Mouse (Mus musculus) gastrocnemius, postnatal 25 days (tissue): Measurements from ENCODE around the gene Ebf1. TPM values are rescaled to one million over a fixed set of nuclear protein-coding genes. Genes with fewer than 3 reads are reported as not detected.
A peak's percentile ranks its signal among the peaks of the same experiment; 100 is the strongest.

Experiments
- DNase-seq: peaks from one replicate; pipeline ENCODE4 v3.0.0; 2022
- total RNA-seq, 2 experiments: library from RNA; stranded (reverse); gene quantifications; 1 replicate in 1 of 2; 2 replicates in 1 of 2; pipeline ENCODE4 v1.2.3; 2021

The Ebf1 gene
- total RNA-seq, 2 experiments from 2014 or later: 9.3 to 14.0 TPM

- DNase-seq: no peak
These were observed 46.6 kb downstream of the Ebf1 start for GRCm38 (mm10) chr11:44663609-44664141.

DNA sequence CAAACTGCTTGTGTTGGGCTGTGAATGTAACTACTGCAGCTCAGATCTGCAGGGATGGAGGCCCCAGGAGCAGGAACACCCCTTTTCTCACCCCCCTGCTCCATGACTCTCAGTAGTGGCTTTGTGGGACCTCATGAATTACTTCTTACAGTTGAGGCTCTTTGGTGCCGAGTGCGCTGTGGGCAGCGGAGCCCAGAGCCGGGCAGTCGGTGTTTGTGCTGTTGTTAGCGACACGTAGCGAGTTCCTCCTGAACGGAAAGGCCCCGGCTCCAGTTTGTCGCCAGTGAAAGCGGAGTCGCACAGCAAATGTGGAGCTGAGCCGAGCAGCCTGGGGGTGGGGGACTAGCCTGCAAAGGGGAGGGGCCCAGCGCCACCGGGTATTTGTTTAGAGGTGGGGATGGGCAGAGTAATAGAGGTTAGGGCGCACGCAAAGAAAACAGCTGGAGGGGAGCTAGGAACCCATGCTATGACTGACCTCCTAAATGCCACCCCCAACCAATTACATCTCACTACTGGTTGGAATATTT lies 48.1 kb downstream of the Ebf1 start:
- DNase-seq: no peak

- no peak for DNase-seq
These were observed 48.8 kb downstream of the Ebf1 start for GRCm38 (mm10) chr11:44665741-44666531.

DNA sequence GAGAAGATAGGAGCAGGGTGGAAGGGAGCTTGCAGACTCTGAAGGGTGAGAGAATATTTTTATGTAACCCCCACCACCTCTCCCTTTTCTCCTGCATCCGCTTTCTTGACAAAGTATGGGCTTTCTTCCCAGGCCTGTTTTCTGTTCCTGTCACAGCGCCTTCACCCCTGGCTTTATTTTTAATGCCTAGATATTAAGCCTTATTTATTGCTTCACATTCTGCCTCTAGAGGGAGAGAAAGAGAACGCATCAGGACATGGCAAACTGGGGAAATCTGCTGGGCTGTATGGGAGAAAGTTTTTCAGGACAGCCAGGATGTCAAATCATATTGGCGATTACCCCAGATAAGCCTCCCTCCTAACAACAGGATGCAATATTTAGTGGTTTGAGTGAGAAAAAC lies 49.6 kb downstream of the Ebf1 start:
- DNase-seq: no peak

GRCm38 (mm10) chr11:44681306-44681705 lies 64.2 kb downstream of the Ebf1 start:
- DNase-seq: no peak

GRCm38 (mm10) chr11:44681995-44682394 lies 64.9 kb downstream of the Ebf1 start:
- DNase-seq: no peak

GRCm38 (mm10) chr11:44682703-44683539 lies 65.8 kb downstream of the Ebf1 start:
- DNase-seq: no peak

- DNase-seq: no peak
These were observed 67.5 kb downstream of the Ebf1 start for GRCm38 (mm10) chr11:44684486-44685076.

- no peak for DNase-seq
These were observed 68.0 kb downstream of the Ebf1 start for GRCm38 (mm10) chr11:44685129-44685528.

DNA sequence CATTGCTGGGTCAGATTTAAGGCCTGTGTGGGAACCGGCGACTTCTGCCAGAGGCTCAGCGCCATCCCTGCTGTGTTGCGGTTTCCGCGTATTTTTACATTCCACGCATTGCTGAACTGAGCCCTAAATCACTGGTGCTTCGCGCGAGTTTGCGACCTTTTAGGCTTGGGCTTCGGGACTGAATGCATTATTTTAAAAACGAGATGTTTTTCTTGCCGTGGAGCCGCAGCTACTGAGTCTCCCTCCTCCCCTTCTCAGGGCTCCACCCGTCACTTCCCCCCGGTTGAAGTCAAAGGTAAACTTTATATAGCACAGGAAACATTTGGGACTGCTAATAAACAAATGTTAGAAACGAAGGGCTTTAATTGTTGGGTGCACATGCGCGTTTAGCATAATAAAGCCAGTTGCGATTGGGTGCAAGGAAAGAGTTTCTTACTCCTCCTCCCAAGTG lies 68.8 kb downstream of the Ebf1 start:
- DNase-seq: no peak

GRCm38 (mm10) chr11:44686378-44686777 lies 69.3 kb downstream of the Ebf1 start:
- DNase-seq: no peak

DNA sequence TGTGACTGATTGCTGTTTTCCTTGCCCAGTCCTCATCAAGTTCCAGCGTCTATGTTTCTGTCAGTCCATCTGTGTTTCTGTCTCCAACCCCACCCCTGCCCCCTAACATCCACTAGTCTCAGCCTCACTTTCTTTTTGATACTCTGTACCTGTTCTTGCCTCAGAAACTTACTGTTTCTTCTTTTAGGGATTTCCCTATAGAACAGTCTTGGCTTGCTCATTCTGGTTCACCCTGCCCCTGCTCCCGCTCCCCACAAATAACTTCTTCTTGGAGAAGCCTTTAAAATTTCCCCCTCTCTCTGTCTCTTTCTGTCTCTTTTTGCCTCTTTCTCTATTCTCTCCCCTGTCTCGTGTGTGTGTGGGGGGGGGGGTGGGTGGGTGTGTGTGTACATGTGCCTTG lies 71.4 kb downstream of the Ebf1 start:
- DNase-seq: no peak

DNA sequence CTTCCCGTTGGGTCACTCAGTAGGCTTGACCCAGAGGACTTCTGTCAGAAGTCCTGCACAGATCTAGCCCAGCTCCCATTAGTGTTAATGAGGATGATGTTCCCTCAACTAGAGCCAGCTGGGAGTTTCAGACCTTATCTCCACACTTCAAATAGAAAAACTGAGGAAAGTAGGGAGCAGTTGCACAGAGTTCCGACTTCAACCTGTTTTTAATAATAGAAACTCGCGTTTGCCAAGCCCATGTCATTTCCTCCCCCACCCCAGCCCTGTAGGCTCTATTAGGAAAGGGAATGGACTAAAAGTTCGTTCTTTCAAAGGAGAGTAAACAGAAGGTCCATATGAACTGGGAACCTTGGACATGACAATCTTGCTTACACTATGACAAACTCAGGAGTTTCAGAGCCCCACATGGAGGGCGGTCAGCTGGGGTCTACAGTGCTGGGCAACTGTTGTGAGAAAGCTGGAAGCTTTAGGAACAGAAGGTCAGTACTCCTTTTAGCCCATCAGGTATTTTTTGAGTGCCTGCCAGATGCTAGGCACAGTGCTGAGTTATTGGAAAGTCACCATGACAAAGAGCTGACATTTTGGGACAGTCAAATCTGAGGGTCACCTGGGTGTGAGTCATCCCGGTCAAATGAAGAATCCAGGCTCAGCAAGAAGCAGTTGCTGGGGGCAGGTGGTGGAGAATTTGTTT lies 72.6 kb downstream of the Ebf1 start:
- no peak for DNase-seq

DNA sequence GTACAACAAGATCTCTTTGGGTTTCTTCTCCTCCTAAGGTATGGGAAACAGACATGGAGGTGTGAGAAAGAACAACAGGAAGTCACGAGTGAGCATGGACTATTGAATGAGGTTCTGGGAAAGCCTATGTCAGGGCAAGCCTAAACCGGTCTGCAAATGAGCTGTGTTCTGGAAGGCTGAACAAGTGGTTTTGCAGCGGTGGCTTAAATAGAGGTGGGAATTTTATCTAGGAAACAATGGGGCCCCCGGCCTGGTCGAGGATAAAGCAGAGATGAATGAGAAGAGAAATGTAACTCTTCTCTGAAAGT lies 73.1 kb downstream of the Ebf1 start:
- no peak for DNase-seq

DNA sequence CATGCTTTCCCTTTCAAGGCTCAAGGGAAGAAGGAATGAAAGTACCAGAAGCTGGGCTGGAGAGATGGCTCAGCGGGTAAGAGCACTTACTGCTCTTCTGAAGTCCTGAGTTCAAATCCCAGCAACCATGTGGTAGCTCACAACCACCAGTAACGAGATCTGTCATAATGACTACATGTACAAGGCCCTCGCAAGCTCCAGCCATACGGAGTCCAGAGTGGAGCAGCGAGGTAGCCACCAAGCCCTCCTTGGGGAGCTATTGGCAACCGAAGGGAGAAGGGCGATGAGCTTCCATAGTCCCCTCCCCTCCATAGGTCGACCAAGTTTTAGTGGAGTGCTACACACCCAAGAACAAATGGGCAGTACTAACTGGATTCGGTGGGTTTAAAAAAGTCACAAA lies 78.3 kb downstream of the Ebf1 start:
- DNase-seq: no peak

DNA sequence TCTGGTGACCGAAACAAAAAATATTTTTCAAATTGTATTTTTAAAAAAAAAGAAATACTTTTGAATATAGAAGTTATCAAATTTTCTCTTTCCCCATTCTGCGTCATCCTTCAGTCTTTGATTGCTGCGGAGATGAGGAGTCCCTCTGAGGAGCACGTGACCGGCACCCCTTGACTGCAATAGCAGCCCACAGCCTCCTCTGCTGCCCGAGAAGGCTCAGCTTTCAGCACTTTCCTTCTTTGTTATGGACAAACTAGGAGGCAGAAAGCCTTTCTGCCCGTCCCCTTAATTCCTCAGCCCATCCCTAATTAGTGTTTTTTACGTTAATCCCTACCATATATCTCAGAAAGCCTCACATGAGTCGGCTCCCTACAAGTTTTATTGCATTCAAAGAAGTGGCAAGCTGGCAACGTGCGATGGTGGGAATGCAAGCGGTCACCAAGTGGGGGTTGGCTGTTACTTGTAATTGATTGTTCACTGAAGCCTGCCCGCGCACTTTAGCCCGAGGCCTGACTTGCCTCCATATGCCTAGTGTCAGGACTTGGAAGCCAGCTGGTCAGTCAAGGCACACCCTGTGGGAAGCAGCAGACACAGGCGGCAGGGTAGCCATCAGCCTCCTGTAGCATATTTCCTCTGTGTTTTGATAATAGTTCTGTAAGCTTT lies 79.6 kb downstream of the Ebf1 start:
- DNase-seq: no peak

DNA sequence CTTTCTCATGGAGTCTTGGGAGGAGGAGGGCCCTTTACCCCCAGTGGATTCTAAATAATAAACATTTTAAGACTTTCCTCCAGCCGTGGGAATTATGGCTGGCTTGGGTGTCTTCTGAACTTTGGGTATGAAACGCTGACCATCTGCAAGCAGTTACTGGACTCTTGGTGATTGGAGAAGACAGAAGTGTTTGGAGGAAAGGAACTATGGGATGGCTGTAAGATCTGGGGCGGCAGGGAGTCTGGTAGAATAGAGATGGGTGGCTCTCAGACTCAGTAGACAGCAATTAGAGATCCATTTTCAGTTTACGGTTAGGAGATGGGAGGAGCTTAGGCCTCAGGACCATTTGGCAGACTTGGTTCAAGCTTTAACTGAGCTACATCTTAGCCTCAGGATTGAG lies 83.1 kb downstream of the Ebf1 start:
- DNase-seq: no peak

DNA sequence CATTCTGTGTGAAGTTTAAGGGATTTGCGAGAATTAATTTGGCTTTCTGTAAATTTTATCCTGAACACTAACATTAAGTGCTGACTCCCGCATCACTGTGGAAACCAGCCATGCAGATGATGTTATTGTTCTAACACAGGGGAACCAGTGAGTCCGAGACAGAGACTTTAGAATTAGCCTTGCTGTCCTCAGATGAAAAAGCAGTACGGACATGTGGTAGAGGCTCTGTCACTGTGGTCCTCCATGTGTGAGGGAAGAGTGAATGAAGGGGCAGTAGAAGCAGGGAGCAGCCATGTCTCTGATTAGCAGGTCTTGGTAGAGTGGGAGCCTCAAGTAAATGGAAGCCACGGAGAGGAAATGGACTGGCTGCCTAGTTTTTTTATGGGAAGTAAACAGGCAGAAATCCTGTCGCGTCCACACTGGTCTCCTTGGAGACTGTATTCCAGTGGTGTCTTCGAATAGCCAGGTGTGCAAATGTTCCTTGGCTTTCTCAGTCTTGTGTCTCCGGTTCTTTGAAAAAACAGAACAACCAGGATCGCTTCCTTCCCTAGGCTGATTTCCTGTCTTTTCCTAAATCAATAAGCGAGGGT lies 84.2 kb downstream of the Ebf1 start:
- DNase-seq: no peak

- no peak for DNase-seq
These were observed 84.7 kb downstream of the Ebf1 start for GRCm38 (mm10) chr11:44701864-44702263.

GRCm38 (mm10) chr11:44702716-44703486 lies 85.8 kb downstream of the Ebf1 start:
- DNase-seq: peak; percentile 41
